In genomic region chr5:24020380-24020779, GRCm38 (mm10) we compare ENCODE assay signal across 13 mouse cellular contexts. TPM values are rescaled to one million over a fixed set of nuclear protein-coding genes. Genes with fewer than 3 reads are reported as not detected.
DNase-seq lines count a peak whose midpoint lies in the region; ATAC-seq and TF ChIP-seq lines count a peak whose summit lies in the region.
"Had no signal": no experiment of that assay in that cellular context is flagged by ENCODE, and none has a peak within 500 bp of the region (broad histone marks: within the 10 kb centered on the region; RNA-seq: fewer than 3 reads in every experiment).

No protein-coding gene starts in this region.

- no peaks in the 10 kb centered on the region for H3K27me3 ChIP-seq in neural tube, embryonic 11.5 days (ENCODE audit: control insufficient read depth, insufficient read depth, low read length)
- H3K27me3 ChIP-seq in forebrain, postnatal 0 days (ENCODE audit: insufficient read depth, low read length): no peaks in the 10 kb centered on the region
- no peaks in the 10 kb centered on the region for H3K27me3 ChIP-seq in midbrain, embryonic 14.5 days (ENCODE audit: control insufficient read depth, insufficient read depth, low read length)

- H3K4me2 ChIP-seq in neural tube, embryonic 11.5 days (ENCODE audit: low read depth): no peak overlapping the region
- H3K4me2 ChIP-seq in forebrain, postnatal 0 days (ENCODE audit: low read depth): no peak overlapping the region
- no peak overlapping the region for H3K4me2 ChIP-seq in midbrain, embryonic 14.5 days (ENCODE audit: low read length)

- ATAC-seq in neural tube, embryonic 11.5 days (ENCODE audit: insufficient read depth, low FRiP score, low TSS enrichment): no peak
- peak; percentile 27; the same call in 1 of the 2 replicates for ATAC-seq in forebrain, postnatal 0 days
- peak; percentile 34; the same call in 1 of the 2 replicates for ATAC-seq in midbrain, embryonic 14.5 days (ENCODE audit: low FRiP score, low TSS enrichment)

- H3K27ac ChIP-seq in neural tube, embryonic 11.5 days (ENCODE audit: low read depth, low read length): 0 out of 2 replicates have a peak overlapping the region, but pooled peaks have one; percentile 23
- H3K27ac ChIP-seq in forebrain, postnatal 0 days (ENCODE audit: low read depth, low read length): peak overlapping the region; percentile 78
- H3K27ac ChIP-seq in midbrain, embryonic 14.5 days (replicated peaks; ENCODE audit: low read depth, low read length): peak overlapping the region; percentile 84

- H3K9me3 ChIP-seq in neural tube, embryonic 11.5 days (ENCODE audit: control insufficient read depth, low read length): no peaks in the 10 kb centered on the region
- no peaks in the 10 kb centered on the region for H3K9me3 ChIP-seq in forebrain, postnatal 0 days (ENCODE audit: low read length)
- H3K9me3 ChIP-seq in midbrain, embryonic 14.5 days (ENCODE audit: control insufficient read depth, low read length): no peaks in the 10 kb centered on the region
- H3K9me3 ChIP-seq: G1E had no signal

- DNase-seq in neural tube, embryonic 11.5 days (ENCODE audit: low spot score): peak; percentile 17
- DNase-seq in neural tube, embryonic 10.5 days (ENCODE audit: extremely low spot score, low spot score): no peak
- peak; percentile 60 for DNase-seq in forebrain, postnatal 0 days
- peak; percentile 46 for DNase-seq in midbrain, embryonic 14.5 days
- DNase-seq in gastrocnemius, postnatal 4 days (ENCODE audit: low spot score in 2 of 2): no peak
- no peak for DNase-seq in frontal cortex, postnatal 14 days (ENCODE audit: low spot score in 2 of 2)
- DNase-seq in left cerebral cortex, postnatal 14 days (ENCODE audit: low spot score in 2 of 2): no peak
- DNase-seq: adrenal gland, adult 2 months; cerebellum, adult 9-10 months; lung, postnatal 14 days; right cerebral cortex, postnatal 14 days; thymus, postnatal 4 days had no signal

- H3K36me3 ChIP-seq in neural tube, embryonic 11.5 days (ENCODE audit: control insufficient read depth, insufficient read depth, low read length): no peaks in the 10 kb centered on the region
- no peaks in the 10 kb centered on the region for H3K36me3 ChIP-seq in forebrain, postnatal 0 days (ENCODE audit: insufficient read depth)
- no peaks in the 10 kb centered on the region for H3K36me3 ChIP-seq in midbrain, embryonic 14.5 days (ENCODE audit: control insufficient read depth, insufficient read depth, low read length)

- WGBS in neural tube, embryonic 11.5 days: 62% methylated on average over 4 of the region's 4 CpGs
- 38% methylated on average over 4 of the region's 4 CpGs for WGBS in forebrain, postnatal 0 days
- 61% methylated on average over 4 of the region's 4 CpGs for WGBS in midbrain, embryonic 14.5 days

- TF ChIP-seq CTCF in forebrain, postnatal 0 days (IDR thresholded peaks at IDR 0.05; ENCODE audit: low read depth): no peak

- intact Hi-C loops in left cerebral cortex, postnatal 14 days (cut with DNase I): no loop called here

- no peak overlapping the region for H3K9ac ChIP-seq in neural tube, embryonic 11.5 days (ENCODE audit: low read length)
- no peak overlapping the region for H3K9ac ChIP-seq in forebrain, postnatal 0 days
- no peak overlapping the region for H3K9ac ChIP-seq in midbrain, embryonic 14.5 days (replicated peaks; ENCODE audit: low read length)

- H3K4me3 ChIP-seq in neural tube, embryonic 11.5 days (ENCODE audit: low read depth, low read length): no peak overlapping the region
- no peak overlapping the region for H3K4me3 ChIP-seq in forebrain, postnatal 0 days (ENCODE audit: low read depth, low read length)
- no peak overlapping the region for H3K4me3 ChIP-seq in midbrain, embryonic 14.5 days (replicated peaks; ENCODE audit: low read depth, low read length)

- H3K4me1 ChIP-seq in neural tube, embryonic 11.5 days (ENCODE audit: control insufficient read depth, insufficient read depth, low read length): peaks cover 16% of the 10 kb centered on the region
- H3K4me1 ChIP-seq in forebrain, postnatal 0 days (ENCODE audit: insufficient read depth): peaks cover 21% of the 10 kb centered on the region
- peaks cover 28% of the 10 kb centered on the region for H3K4me1 ChIP-seq in midbrain, embryonic 14.5 days (ENCODE audit: control insufficient read depth, insufficient read depth, low read length)

RNA-seq across cellular contexts. Expression of gene Fam126a, which starts 10.1 kb away (rescaled TPM):
- polyA plus RNA-seq in neural tube, embryonic 11.5 days (2014; fragmentation: Nextera tagmentation; extraction: Ambion mirVana): 47.7 and 48.0 TPM in 2 replicates
- 43.3 and 44.0 TPM in 2 replicates for total RNA-seq in forebrain, postnatal 0 days (2014; rRNA removed)
- polyA plus RNA-seq in forebrain, postnatal 0 days (2015; fragmentation: Nextera tagmentation; extraction: Ambion mirVana): 19.2 and 25.4 TPM in 2 replicates
- polyA plus RNA-seq in midbrain, embryonic 14.5 days (2014; fragmentation: Nextera tagmentation; extraction: Ambion mirVana): 23.9 and 49.0 TPM in 2 replicates
- total RNA-seq in gastrocnemius, postnatal 4 days (2021): 10 to 100 TPM; 32.6 to 32.7 TPM
- 10 to 100 TPM; 22.9 to 24.1 TPM for total RNA-seq in left cerebral cortex, postnatal 14 days (2021)

Comparison
In these comparisons a context has a peak if more than half of its experiments do, and no peak if none do; other contexts are left out.
1. DNase-seq: peak in neural tube, embryonic 11.5 days (single experiment), forebrain, postnatal 0 days (single experiment) and midbrain, embryonic 14.5 days (single experiment); none in neural tube, embryonic 10.5 days (single experiment), gastrocnemius, postnatal 4 days (0 of 2), frontal cortex, postnatal 14 days (0 of 2) and left cerebral cortex, postnatal 14 days (0 of 2).
2. H3K27ac ChIP-seq: peak in every context shown above with its lines; median percentile 84 in midbrain, embryonic 14.5 days; 78 in forebrain, postnatal 0 days; 23 in neural tube, embryonic 11.5 days.